Mouse (Mus musculus): ENCODE data around the gene Col12a1. TPM values are rescaled to one million over a fixed set of nuclear protein-coding genes. Genes with fewer than 3 reads are reported as not detected.

The Col12a1 gene
- polyA plus RNA-seq, 1 experiment from 2014 or later: 33.6 TPM

DNA sequence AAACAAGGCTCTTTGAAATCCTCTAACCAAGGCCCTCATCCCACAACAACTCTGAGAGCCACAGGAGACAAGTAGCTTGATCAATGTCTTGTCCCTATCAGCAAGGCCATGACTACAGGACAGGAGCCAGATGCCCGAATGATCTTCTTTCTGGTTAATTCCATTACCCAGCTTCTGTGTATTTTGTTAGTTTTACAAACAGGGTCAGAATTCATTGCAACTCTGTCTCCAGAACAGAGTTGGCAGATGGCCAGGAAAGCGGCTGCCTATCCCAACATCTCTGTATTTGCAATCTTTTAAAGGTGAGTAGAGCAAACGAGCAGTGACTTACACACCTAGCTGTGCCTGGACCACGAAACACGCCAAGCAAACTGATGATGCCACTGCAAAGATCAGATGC, 11.7 kb upstream of the Col12a1 start:
- H3K4me3 ChIP-seq (replicated peaks): no peak overlapping the region
- H3K27ac ChIP-seq: no peak overlapping the region
- no peak overlapping the region for H3K4me2 ChIP-seq
- no peaks in the 10 kb centered on the region for H3K9me3 ChIP-seq
- no peak for ATAC-seq (ENCODE audit: insufficient number of reproducible peaks, insufficient read depth, low FRiP score, low TSS enrichment, low read depth)
- no peaks in the 10 kb centered on the region for H3K36me3 ChIP-seq
- no peak overlapping the region for H3K9ac ChIP-seq (replicated peaks)
- 79% methylated on average over 5 of the region's 5 CpGs for WGBS
- no peaks in the 10 kb centered on the region for H3K4me1 ChIP-seq (replicated peaks)
- H3K27me3 ChIP-seq: no peaks in the 10 kb centered on the region

DNA sequence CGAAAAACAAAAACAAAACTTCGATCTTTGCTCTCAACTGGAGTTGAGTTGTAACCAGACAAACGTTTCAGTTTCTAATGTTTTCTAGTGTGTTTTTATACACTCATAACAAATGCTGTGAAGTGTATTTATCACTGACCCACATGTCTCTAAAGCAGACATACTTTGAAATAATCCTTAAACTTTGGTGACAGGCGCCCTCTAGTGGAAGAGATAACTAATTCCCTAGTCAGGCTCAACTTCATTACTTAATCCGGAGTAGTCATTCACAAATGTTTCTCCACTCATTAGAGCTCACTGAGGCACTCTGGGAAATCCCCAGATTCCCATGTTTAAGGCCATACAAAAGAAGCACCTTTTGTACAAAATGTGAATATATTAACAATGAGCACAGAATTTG, 4.5 kb upstream of the Col12a1 start:
- no peaks in the 10 kb centered on the region for H3K36me3 ChIP-seq
- 39% methylated on average over 5 of the region's 5 CpGs for WGBS
- H3K4me2 ChIP-seq: no peak overlapping the region
- no peak overlapping the region for H3K27ac ChIP-seq
- H3K9ac ChIP-seq (replicated peaks): no peak overlapping the region
- H3K4me3 ChIP-seq (replicated peaks): no peak overlapping the region
- H3K27me3 ChIP-seq: peaks cover 24% of the 10 kb centered on the region
- H3K4me1 ChIP-seq (replicated peaks): peaks cover 18% of the 10 kb centered on the region
- no peak for ATAC-seq (ENCODE audit: insufficient number of reproducible peaks, insufficient read depth, low FRiP score, low TSS enrichment, low read depth)
- H3K9me3 ChIP-seq: 0 out of 2 replicates have a peak, but pooled peaks cover 4% of the 10 kb centered on the region

DNA sequence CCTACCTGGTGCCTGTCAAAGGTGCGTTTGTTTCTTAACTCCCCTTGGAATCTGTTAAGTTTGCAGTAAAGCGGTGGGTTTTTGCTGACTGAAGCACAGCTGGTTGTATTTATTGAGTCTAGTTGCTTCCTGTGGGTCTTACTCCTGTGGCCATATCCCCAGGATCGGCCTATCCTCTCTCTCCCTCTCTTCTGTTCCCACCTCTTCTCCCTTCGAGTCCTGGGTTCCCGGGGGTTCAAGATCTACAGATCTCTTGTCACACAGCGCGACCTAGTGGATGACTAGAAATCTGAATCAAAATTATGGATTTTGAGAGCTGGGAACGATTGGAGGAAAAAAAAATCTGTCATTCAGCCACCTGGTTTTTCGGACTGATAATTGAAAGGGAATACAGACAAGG, 2.4 kb upstream of the Col12a1 start:
- H3K36me3 ChIP-seq: no peaks in the 10 kb centered on the region
- WGBS: 6% methylated on average over 9 of the region's 9 CpGs
- H3K27me3 ChIP-seq: peaks cover 33% of the 10 kb centered on the region
- peak overlapping the region; percentile 83 for H3K4me2 ChIP-seq
- H3K4me1 ChIP-seq (replicated peaks): peaks cover 28% of the 10 kb centered on the region
- ATAC-seq (ENCODE audit: insufficient number of reproducible peaks, insufficient read depth, low FRiP score, low TSS enrichment, low read depth): peak; percentile 74
- peak overlapping the region; percentile 64; the same call in 1 of the 2 replicates for H3K4me3 ChIP-seq (replicated peaks)
- no peak overlapping the region for H3K9ac ChIP-seq (replicated peaks)
- H3K27ac ChIP-seq: no peak overlapping the region
- H3K9me3 ChIP-seq: 0 out of 2 replicates have a peak, but pooled peaks cover 4% of the 10 kb centered on the region

DNA sequence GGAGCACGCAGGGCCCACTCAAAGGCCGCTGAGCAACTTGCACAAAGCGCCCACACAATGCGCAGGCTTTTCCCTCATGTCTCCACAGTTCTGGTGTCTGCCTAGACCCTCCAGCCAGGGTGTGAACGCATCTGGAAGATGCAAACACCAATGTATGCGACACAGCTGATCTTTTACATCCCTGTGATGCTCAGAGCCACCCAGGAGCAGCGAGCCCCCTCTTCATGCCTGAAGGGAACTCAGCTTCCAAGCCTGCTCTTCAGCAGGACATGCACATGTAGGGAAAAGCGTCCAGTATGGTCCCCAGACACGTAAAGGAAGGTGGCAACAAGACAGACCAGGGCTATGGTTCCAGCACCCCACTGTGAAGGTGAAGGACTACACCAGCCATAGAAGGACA, 1.5 kb upstream of the Col12a1 start:
- 0 out of 2 replicates have a peak, but pooled peaks cover 4% of the 10 kb centered on the region for H3K9me3 ChIP-seq
- peak overlapping the region; percentile 64 for H3K4me3 ChIP-seq (replicated peaks)
- peak overlapping the region; percentile 83 for H3K4me2 ChIP-seq
- H3K9ac ChIP-seq (replicated peaks): peak overlapping the region; percentile 79; the same call in 1 of the 2 replicates
- peaks cover 33% of the 10 kb centered on the region for H3K27me3 ChIP-seq
- peaks cover 34% of the 10 kb centered on the region for H3K4me1 ChIP-seq (replicated peaks)
- WGBS: 31% methylated on average over 9 of the region's 9 CpGs
- no peaks in the 10 kb centered on the region for H3K36me3 ChIP-seq
- no peak for ATAC-seq (ENCODE audit: insufficient number of reproducible peaks, insufficient read depth, low FRiP score, low TSS enrichment, low read depth)
- peak overlapping the region; percentile 90 for H3K27ac ChIP-seq

DNA sequence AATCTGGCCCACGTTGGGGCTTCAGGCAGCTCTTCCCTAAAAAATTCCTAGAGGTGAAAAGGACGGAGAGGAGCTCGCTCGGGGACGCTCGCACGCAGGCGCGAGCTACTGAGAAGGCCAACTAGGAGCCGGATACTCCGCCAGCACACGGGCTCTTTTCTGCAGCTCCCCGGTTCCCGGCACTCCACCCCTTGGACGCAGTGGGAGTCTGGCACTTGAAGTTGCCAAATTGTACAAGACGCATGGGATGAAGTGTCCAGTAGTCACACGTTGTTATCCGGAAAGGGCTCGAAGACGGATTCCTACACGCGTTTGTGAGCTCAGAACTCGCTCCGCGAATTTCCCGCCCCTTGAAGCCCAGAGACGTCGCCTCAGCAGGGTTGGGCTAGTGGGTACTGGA, 820 bp upstream of the Col12a1 start:
- peaks cover 41% of the 10 kb centered on the region for H3K4me1 ChIP-seq (replicated peaks)

DNA sequence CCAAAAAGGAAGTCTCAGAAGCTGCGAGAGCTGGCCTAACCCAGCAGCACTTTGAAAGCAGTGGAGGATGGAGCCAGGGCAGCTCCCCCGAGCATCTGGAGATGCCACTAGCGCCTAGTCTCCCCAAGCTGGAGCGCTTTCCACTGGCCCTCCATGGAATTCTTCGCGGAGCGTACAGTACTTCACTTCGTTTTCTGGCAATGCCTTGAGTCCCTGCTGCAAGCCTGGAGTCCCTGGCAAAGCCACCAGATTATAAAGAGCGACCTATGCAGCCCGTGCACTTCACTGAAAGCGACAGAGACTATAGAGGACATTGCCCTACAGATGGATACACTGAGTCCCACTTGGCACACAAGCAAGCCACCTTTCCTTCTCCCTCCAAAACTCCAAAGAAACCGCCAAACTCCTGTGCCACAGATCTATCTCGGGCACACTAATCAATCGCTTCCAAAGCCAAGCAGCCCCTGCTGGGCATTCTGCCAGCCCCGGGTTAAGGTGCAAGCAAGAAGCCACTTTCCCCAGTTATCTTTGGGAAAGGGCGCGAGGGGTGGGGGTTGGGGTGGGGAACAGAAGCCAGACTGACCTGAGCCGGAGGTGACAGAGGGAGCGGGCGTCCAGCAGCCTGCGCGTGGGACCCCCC, 675 bp downstream of the Col12a1 start:
- H3K9me3 ChIP-seq: 0 out of 2 replicates have a peak, but pooled peaks cover 4% of the 10 kb centered on the region
- H3K4me1 ChIP-seq (replicated peaks): peaks cover 48% of the 10 kb centered on the region
- no peak for ATAC-seq (ENCODE audit: insufficient number of reproducible peaks, insufficient read depth, low FRiP score, low TSS enrichment, low read depth)
- H3K9ac ChIP-seq (replicated peaks): peak overlapping the region; percentile 79
- peak overlapping the region; percentile 90 for H3K27ac ChIP-seq
- peaks cover 33% of the 10 kb centered on the region for H3K27me3 ChIP-seq
- no peaks in the 10 kb centered on the region for H3K36me3 ChIP-seq
- peak overlapping the region; percentile 83 for H3K4me2 ChIP-seq
- 2% methylated on average over 22 of the region's 22 CpGs for WGBS
- peak overlapping the region; percentile 64 for H3K4me3 ChIP-seq (replicated peaks)

More for the DNA sequence above, 820 bp upstream of the Col12a1 start:
- WGBS: under 1% methylated on average over 28 of the region's 28 CpGs
- ATAC-seq (ENCODE audit: insufficient number of reproducible peaks, insufficient read depth, low FRiP score, low TSS enrichment, low read depth): no peak
- Histone ChIP-seq H3K4me3 (replicated peaks) (peak overlapping the region; percentile 64), H3K36me3 (no peaks in the 10 kb centered on the region), H3K27ac (peak overlapping the region; percentile 90), H3K27me3 (peaks cover 33% of the 10 kb centered on the region), H3K9ac (replicated peaks) (peak overlapping the region; percentile 79), H3K9me3 (0 out of 2 replicates have a peak, but pooled peaks cover 4% of the 10 kb centered on the region), H3K4me2 (peak overlapping the region; percentile 83)

DNA sequence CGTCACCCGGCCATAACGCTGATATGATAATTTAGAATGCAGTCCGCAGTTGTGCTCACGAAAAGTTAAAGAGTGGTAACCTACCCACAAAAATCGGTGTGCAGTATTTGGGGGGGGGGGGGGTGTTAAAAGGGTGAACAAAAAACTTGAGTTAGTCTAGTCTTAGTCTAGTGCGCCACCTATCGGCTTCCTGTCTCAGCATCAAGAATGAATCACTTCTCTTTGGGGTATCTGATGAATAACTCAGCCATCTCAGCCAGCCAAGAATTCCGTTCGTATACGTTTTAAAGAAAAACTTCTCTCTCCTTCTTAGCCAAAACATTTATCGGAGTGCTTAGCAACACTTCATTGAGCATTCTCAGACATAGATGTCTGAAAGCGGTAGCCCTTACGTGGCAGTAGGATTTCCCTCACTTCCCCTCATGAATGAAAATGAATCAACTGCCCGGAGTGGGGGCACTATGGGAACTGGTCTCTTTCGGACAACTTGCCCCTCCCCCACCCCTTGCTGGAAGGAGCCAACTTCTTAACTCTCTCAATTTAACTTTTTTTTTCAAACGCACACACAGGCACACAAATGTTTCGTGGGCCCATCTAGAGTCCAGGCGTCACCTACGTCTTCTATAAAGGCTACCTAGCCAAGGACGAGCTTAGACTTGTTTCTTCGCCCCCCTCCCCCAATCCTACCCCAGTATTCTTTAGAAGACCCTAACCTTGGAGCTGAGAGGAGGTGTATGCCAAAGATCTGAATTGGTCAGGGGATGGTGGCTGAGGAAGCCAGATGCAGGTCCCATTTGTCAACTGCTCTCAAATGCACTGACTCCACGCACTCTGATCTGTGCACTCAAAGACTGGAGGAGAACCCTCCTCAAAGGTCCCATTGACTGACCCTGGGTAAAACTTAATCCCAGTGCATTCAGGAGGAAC, 1.5 kb downstream of the Col12a1 start:
- Histone ChIP-seq H3K4me3 (replicated peaks) (peak overlapping the region; percentile 64), H3K4me1 (replicated peaks) (peaks cover 48% of the 10 kb centered on the region), H3K36me3 (no peaks in the 10 kb centered on the region), H3K27me3 (peaks cover 33% of the 10 kb centered on the region), H3K9ac (replicated peaks) (peak overlapping the region; percentile 79), H3K9me3 (0 out of 2 replicates have a peak, but pooled peaks cover 4% of the 10 kb centered on the region), H3K4me2 (peak overlapping the region; percentile 83), H3K27ac (peak overlapping the region; percentile 90)
- ATAC-seq (ENCODE audit: insufficient number of reproducible peaks, insufficient read depth, low FRiP score, low TSS enrichment, low read depth): no peak
- WGBS: 7% methylated on average over 23 of the region's 23 CpGs

DNA sequence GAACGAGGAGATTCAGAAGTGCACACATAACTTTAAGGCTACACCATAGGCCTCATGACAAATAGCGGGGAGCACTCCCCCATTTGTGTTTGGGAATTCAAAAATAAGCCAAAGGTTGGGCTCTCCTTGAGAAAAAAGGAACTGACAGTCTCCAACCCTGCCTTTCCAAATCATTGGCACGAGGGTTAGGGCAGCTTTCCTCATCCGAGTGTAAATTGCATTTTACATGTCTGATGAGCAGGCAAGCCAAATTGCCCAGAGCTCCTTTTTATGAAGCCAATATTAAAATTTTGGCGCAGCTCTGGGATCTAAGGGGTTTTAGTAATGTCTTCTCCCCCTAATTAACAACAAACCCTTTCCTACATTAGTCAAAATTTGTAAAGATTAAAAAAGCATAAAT, 2.1 kb downstream of the Col12a1 start:
- 33% methylated on average over 5 of the region's 5 CpGs for WGBS
- Histone ChIP-seq H3K36me3 (no peaks in the 10 kb centered on the region), H3K27me3 (peaks cover 33% of the 10 kb centered on the region), H3K9me3 (no peaks in the 10 kb centered on the region), H3K4me2 (peak overlapping the region; percentile 83), H3K4me1 (replicated peaks) (peaks cover 48% of the 10 kb centered on the region), H3K27ac (peak overlapping the region; percentile 56), H3K4me3 (replicated peaks) (peak overlapping the region; percentile 64), H3K9ac (replicated peaks) (peak overlapping the region; percentile 42; the same call in 1 of the 2 replicates)
- ATAC-seq (ENCODE audit: insufficient number of reproducible peaks, insufficient read depth, low FRiP score, low TSS enrichment, low read depth): no peak

DNA sequence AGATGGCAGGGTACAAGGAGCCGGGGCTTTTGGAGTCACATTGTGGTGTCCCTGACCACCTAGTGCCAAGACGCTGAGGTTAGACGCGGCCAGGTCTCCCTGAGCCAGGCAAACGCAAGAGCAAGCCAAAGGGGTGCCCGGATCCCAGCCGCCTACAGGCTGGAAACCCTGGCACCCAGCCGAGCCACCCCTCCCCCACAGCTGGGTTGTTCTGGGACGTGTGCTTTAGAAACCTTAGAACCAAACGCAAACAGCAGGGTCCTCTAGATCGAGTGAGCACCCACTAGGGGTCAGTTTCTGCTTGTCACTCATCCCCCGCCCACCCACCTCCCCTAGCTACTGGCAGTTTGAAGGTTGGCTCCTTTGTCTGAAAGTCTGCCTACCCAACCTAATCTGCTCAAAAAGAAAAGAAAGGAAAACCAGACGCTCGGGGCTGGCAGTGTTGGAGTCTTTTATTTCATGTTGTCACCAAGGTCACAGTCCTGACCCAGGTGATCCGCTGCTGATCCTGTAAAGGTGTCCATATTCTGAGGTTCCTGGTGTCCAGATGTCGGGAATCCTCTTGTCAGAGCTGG, 4.1 kb downstream of the Col12a1 start:
- Histone ChIP-seq H3K4me3 (replicated peaks) (peak overlapping the region; percentile 18), H3K4me2 (peak overlapping the region; percentile 56), H3K4me1 (replicated peaks) (peaks cover 35% of the 10 kb centered on the region), H3K9ac (replicated peaks) (0 out of 2 replicates have a peak overlapping the region, but pooled peaks have one; percentile 1), H3K9me3 (no peaks in the 10 kb centered on the region), H3K36me3 (no peaks in the 10 kb centered on the region), H3K27ac (no peak overlapping the region), H3K27me3 (peaks cover 19% of the 10 kb centered on the region)
- WGBS: 6% methylated on average over 16 of the region's 16 CpGs
- 0 out of 2 replicates have a peak, but pooled peaks have one; percentile 11 for ATAC-seq (ENCODE audit: insufficient number of reproducible peaks, insufficient read depth, low FRiP score, low TSS enrichment, low read depth)

DNA sequence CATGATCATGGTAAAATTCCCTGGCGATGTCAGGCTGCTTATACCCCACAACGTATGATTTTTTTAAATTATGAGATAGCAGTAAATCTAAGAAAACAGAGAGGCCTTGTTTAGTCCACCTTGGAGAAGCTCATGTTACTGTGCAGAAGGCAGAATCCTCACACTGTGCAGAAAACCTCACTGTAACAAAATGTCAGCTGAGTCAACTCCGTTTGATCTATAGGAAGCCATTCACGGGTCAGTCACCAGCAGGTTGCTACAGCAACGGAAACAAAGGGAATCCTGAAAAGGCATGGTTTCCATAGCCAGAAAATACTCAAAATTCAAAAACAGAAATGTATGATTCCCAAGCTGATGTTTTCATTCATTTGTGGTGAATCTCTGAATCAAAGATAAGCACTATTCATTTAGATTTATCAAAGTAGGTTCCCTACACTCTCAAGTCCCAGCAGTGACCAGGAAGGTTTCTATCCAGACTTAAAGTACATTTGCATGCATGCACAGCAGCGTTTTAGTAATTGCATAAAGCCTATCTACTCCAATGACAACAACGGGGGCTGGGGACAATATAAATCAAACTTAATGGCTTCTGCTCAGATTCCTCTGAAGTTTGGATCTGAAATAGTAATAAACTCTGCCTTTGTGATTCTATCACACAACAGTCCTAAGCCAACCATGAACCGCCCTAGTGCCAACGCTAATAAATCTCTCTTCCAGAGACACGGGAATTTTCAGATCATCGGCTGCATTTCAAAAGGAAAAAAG, 28.7 kb downstream of the Col12a1 start:
- H3K9ac ChIP-seq (replicated peaks): no peak overlapping the region
- WGBS: 59% methylated on average over 11 of the region's 11 CpGs
- H3K4me1 ChIP-seq (replicated peaks): no peaks in the 10 kb centered on the region
- peaks cover 7% of the 10 kb centered on the region; the same call in 1 of the 2 replicates for H3K36me3 ChIP-seq
- no peak overlapping the region for H3K27ac ChIP-seq
- no peak for ATAC-seq (ENCODE audit: insufficient number of reproducible peaks, insufficient read depth, low FRiP score, low TSS enrichment, low read depth)
- H3K4me3 ChIP-seq (replicated peaks): no peak overlapping the region
- no peaks in the 10 kb centered on the region for H3K27me3 ChIP-seq
- no peak overlapping the region for H3K4me2 ChIP-seq
- no peaks in the 10 kb centered on the region for H3K9me3 ChIP-seq

All from limb, embryonic 12.5 days (tissue).